In genomic region chr16:30655798-30656221, GRCm38 (mm10) we compare ENCODE assay signal across 11 mouse cellular contexts. TPM values are rescaled to one million over a fixed set of nuclear protein-coding genes. Genes with fewer than 3 reads are reported as not detected.
DNase-seq lines count a peak whose midpoint lies in the region; ATAC-seq and TF ChIP-seq lines count a peak whose summit lies in the region.
"Had no signal": no experiment of that assay in that cellular context is flagged by ENCODE, and none has a peak within 500 bp of the region (broad histone marks: within the 10 kb centered on the region; RNA-seq: fewer than 3 reads in every experiment).

No protein-coding gene starts in this region.

- no peak; the same call in 1 of the 2 replicates for ATAC-seq in heart, embryonic 15.5 days (replicated peaks; ENCODE audit: insufficient number of reproducible peaks, insufficient read depth, low FRiP score, low read depth)
- no peak for ATAC-seq in heart, embryonic 11.5 days (replicated peaks; ENCODE audit: insufficient number of reproducible peaks, low FRiP score, low TSS enrichment)
- peak; percentile 81 for ATAC-seq in lung, embryonic 16.5 days (ENCODE audit: low read depth)
- no peak for ATAC-seq in embryonic facial prominence, embryonic 15.5 days (ENCODE audit: insufficient number of reproducible peaks, low FRiP score, low TSS enrichment, low read depth)

- TF ChIP-seq CTCF in olfactory bulb, adult 2 months (IDR thresholded peaks at IDR 0.05; ENCODE audit: insufficient read depth, low read depth, low read length), result no peak

- no peaks in the 10 kb centered on the region for H3K9me3 ChIP-seq in heart, embryonic 15.5 days (replicated peaks)
- no peaks in the 10 kb centered on the region for H3K9me3 ChIP-seq in heart, embryonic 11.5 days (replicated peaks; ENCODE audit: control insufficient read depth, low read length)
- no peaks in the 10 kb centered on the region for H3K9me3 ChIP-seq in lung, embryonic 16.5 days (ENCODE audit: control insufficient read depth, low read length)
- no peaks in the 10 kb centered on the region for H3K9me3 ChIP-seq in embryonic facial prominence, embryonic 15.5 days (replicated peaks)
- H3K9me3 ChIP-seq: limb, embryonic 13.5 days had no signal

- 49% methylated on average over 5 of the region's 5 CpGs for WGBS in heart, embryonic 15.5 days
- WGBS in heart, embryonic 11.5 days (ENCODE audit: insufficient replicate concordance), result 50% methylated on average over 5 of the region's 5 CpGs
- WGBS in lung, embryonic 16.5 days, result 43% methylated on average over 5 of the region's 5 CpGs
- 42% methylated on average over 5 of the region's 5 CpGs for WGBS in embryonic facial prominence, embryonic 15.5 days
- WGBS in olfactory bulb, adult 2 months, result 32% methylated on average over 5 of the region's 5 CpGs

- no peaks in the 10 kb centered on the region for H3K27me3 ChIP-seq in heart, embryonic 15.5 days
- no peaks in the 10 kb centered on the region for H3K27me3 ChIP-seq in heart, embryonic 11.5 days (ENCODE audit: control insufficient read depth, insufficient read depth, low read length)
- H3K27me3 ChIP-seq in lung, embryonic 16.5 days (ENCODE audit: control insufficient read depth, insufficient read depth, low read depth, low read length), result no peaks in the 10 kb centered on the region
- no peaks in the 10 kb centered on the region for H3K27me3 ChIP-seq in embryonic facial prominence, embryonic 15.5 days
- H3K27me3 ChIP-seq: limb, embryonic 13.5 days had no signal

- peak overlapping the region; percentile 56 for H3K27ac ChIP-seq in heart, embryonic 15.5 days
- no peak overlapping the region for H3K27ac ChIP-seq in heart, embryonic 11.5 days (ENCODE audit: low read depth, low read length)
- H3K27ac ChIP-seq in lung, embryonic 16.5 days (ENCODE audit: low read length), result peak overlapping the region; percentile 53
- H3K27ac ChIP-seq in embryonic facial prominence, embryonic 15.5 days (replicated peaks), result peak overlapping the region; percentile 40; the same call in 1 of the 2 replicates
- H3K27ac ChIP-seq in olfactory bulb, adult 2 months (ENCODE audit: insufficient read depth, low read depth, low read length), result peak overlapping the region; percentile 19; the same call in 1 of the 2 replicates
- H3K27ac ChIP-seq: limb, embryonic 13.5 days had no signal

- no peak overlapping the region for H3K4me2 ChIP-seq in heart, embryonic 15.5 days
- H3K4me2 ChIP-seq in heart, embryonic 11.5 days, result no peak overlapping the region
- H3K4me2 ChIP-seq in lung, embryonic 16.5 days (ENCODE audit: low read depth, low read length), result no peak overlapping the region
- no peak overlapping the region for H3K4me2 ChIP-seq in embryonic facial prominence, embryonic 15.5 days (replicated peaks)
- H3K4me2 ChIP-seq: limb, embryonic 13.5 days had no signal

- H3K4me3 ChIP-seq in heart, embryonic 15.5 days, result no peak overlapping the region
- H3K4me3 ChIP-seq in heart, embryonic 11.5 days (ENCODE audit: low read depth, low read length), result no peak overlapping the region
- H3K4me3 ChIP-seq in lung, embryonic 16.5 days (ENCODE audit: low read length), result no peak overlapping the region
- H3K4me3 ChIP-seq in embryonic facial prominence, embryonic 15.5 days (replicated peaks), result no peak overlapping the region
- H3K4me3 ChIP-seq in olfactory bulb, adult 2 months (ENCODE audit: insufficient read depth, low read depth, low read length), result no peak overlapping the region
- H3K4me3 ChIP-seq: limb, embryonic 13.5 days had no signal

- no peak for TF ChIP-seq POLR2A in olfactory bulb, adult 2 months (IDR thresholded peaks at IDR 0.05; ENCODE audit: insufficient read depth, low read depth, low read length)

- H3K4me1 ChIP-seq in heart, embryonic 15.5 days (replicated peaks), result no peaks in the 10 kb centered on the region
- H3K4me1 ChIP-seq in heart, embryonic 11.5 days (ENCODE audit: control insufficient read depth, insufficient read depth, low read length), result 0 out of 2 replicates have a peak, but pooled peaks cover 3% of the 10 kb centered on the region
- H3K4me1 ChIP-seq in lung, embryonic 16.5 days (replicated peaks; ENCODE audit: control insufficient read depth, insufficient read depth, low read length), result no peaks in the 10 kb centered on the region
- 0 out of 2 replicates have a peak, but pooled peaks cover 7% of the 10 kb centered on the region for H3K4me1 ChIP-seq in embryonic facial prominence, embryonic 15.5 days
- H3K4me1 ChIP-seq in olfactory bulb, adult 2 months (ENCODE audit: control insufficient read depth, insufficient read depth, low read length), result peaks cover 32% of the 10 kb centered on the region

- no peaks in the 10 kb centered on the region for H3K36me3 ChIP-seq in heart, embryonic 15.5 days
- no peaks in the 10 kb centered on the region for H3K36me3 ChIP-seq in heart, embryonic 11.5 days (ENCODE audit: control insufficient read depth, insufficient read depth, low read length)
- no peaks in the 10 kb centered on the region for H3K36me3 ChIP-seq in lung, embryonic 16.5 days (ENCODE audit: control insufficient read depth, insufficient read depth, low read length)
- no peaks in the 10 kb centered on the region for H3K36me3 ChIP-seq in embryonic facial prominence, embryonic 15.5 days
- H3K36me3 ChIP-seq: limb, embryonic 13.5 days had no signal

- no peak overlapping the region for H3K9ac ChIP-seq in heart, embryonic 15.5 days
- H3K9ac ChIP-seq in heart, embryonic 11.5 days (ENCODE audit: low read depth, low read length), result no peak overlapping the region
- no peak overlapping the region for H3K9ac ChIP-seq in lung, embryonic 16.5 days (ENCODE audit: low read length)
- no peak overlapping the region for H3K9ac ChIP-seq in embryonic facial prominence, embryonic 15.5 days
- H3K9ac ChIP-seq: limb, embryonic 13.5 days had no signal

- no peak for DNase-seq in lung, postnatal 25 days (ENCODE audit: low spot score)
- DNase-seq in right cerebral cortex, postnatal 25 days, result no peak
- no peak for DNase-seq in ovary, adult 18-20 months (ENCODE audit: low spot score)
- DNase-seq: cerebellum, adult 8-10 months; kidney, adult 9 months had no signal

RNA-seq across cellular contexts. Expression of gene Fam43a, which starts 56.3 kb away (rescaled TPM):
- 17.5 and 20.5 TPM in 2 replicates for polyA plus RNA-seq in heart, embryonic 15.5 days (2015; fragmentation: Nextera tagmentation; extraction: Ambion mirVana)
- 5.7 and 6.6 TPM in 2 replicates for polyA plus RNA-seq in heart, embryonic 11.5 days (2014; fragmentation: Nextera tagmentation; extraction: Ambion mirVana)
- polyA plus RNA-seq in lung, embryonic 16.5 days (2015; fragmentation: Nextera tagmentation; extraction: Ambion mirVana), result 23.0 and 24.3 TPM in 2 replicates
- polyA plus RNA-seq in embryonic facial prominence, embryonic 15.5 days (2015; fragmentation: Nextera tagmentation; extraction: Ambion mirVana), result 26.6 and 28.5 TPM in 2 replicates
- polyA plus RNA-seq in olfactory bulb, adult 2 months (2012; ENCODE audit: insufficient read depth, insufficient read length, low replicate concordance, missing spikeins), result not detected in 2 replicates
